Mouse (Mus musculus) liver, embryonic 14.5 days (tissue): ENCODE results near the gene Mettl6. TPM values are rescaled to one million over a fixed set of nuclear protein-coding genes. Genes with fewer than 3 reads are reported as not detected.
"Not testable (repeated sequence)": the region's sequence is repeated elsewhere in the genome, so short reads cannot be mapped to it uniquely, and the experiment has no call there.

Experiments used
- ATAC-seq: fragments of 200-750 bp; cut with Nextera tagmentation; 2 replicates; pipeline ENCODE4 v1.8.0; 2017; ENCODE audit warnings: moderate number of reproducible peaks, mild to moderate bottlenecking, moderate library complexity; ENCODE audit not compliant: insufficient read depth
- DNase-seq, 3 experiments: peaks; one replicate each; pipeline ENCODE4 v3.0.0-alpha.2; 2012 to 2013; ENCODE audit warnings: low read depth in 3 of 3, low spot score in 3 of 3
- H3K27ac ChIP-seq: fragments of 300-500 bp; sonication (generic); 2 replicates; pipeline ENCODE4 v1.5.1; 2014; ENCODE audit warnings: moderate library complexity, mild to moderate bottlenecking, control low read depth, inconsistent platforms
- H3K27me3 ChIP-seq: fragments of 300-500 bp; sonication (generic); 2 replicates; pipeline ENCODE4 v1.6.1; 2014; ENCODE audit warnings: mild to moderate bottlenecking, low read length, moderate library complexity; ENCODE audit not compliant: control insufficient read depth, insufficient read depth
- H3K36me3 ChIP-seq: fragments of 300-500 bp; sonication (generic); replicated peaks from 2 replicates; pipeline ENCODE4 v1.6.1; 2014; ENCODE audit warnings: low read depth; ENCODE audit not compliant: control insufficient read depth, insufficient read depth
- H3K4me1 ChIP-seq, 2 experiments: fragments of 200-500 bp in 1 of 2; fragments of 300-500 bp in 1 of 2; sonication (generic) in 1 of 2; replicated peaks; 2 replicates each; pipeline ENCODE4 v1.6.1; 2012 to 2014; ENCODE audit warnings: antibody characterized with exemption in 1 of 2, inconsistent platforms in 1 of 2, low read length in 1 of 2; ENCODE audit not compliant: control insufficient read depth in 2 of 2, insufficient read depth in 2 of 2
- H3K4me2 ChIP-seq: fragments of 300-500 bp; sonication (generic); 2 replicates; pipeline ENCODE4 v1.6.1; 2014; ENCODE audit warnings: low read depth, mild to moderate bottlenecking, control low read depth, moderate library complexity
- H3K4me3 ChIP-seq, 2 experiments: fragments of 200-500 bp in 1 of 2; fragments of 300-500 bp in 1 of 2; sonication (generic) in 1 of 2; 2 replicates each; pipeline ENCODE4 v1.5.1; 2012 to 2014; ENCODE audit warnings: low read depth in 2 of 2, low read length in 2 of 2, mild to moderate bottlenecking in 2 of 2, control low read depth in 1 of 2, inconsistent platforms in 1 of 2, moderate library complexity in 1 of 2; ENCODE audit not compliant: insufficient read depth in 1 of 2
- H3K9ac ChIP-seq: fragments of 300-500 bp; sonication (generic); replicated peaks from 2 replicates; pipeline ENCODE4 v1.6.1; 2014; ENCODE audit warnings: mild to moderate bottlenecking, control low read depth, moderate library complexity
- H3K9me3 ChIP-seq: fragments of 300-500 bp; sonication (generic); 2 replicates; pipeline ENCODE4 v1.6.1; 2016; ENCODE audit warnings: low read length, mixed read lengths; ENCODE audit not compliant: control insufficient read depth
- CTCF ChIP-seq: IDR thresholded peaks from 2 replicates; pipeline ENCODE4 v1.5.1; 2016; ENCODE audit warnings: antibody characterized with exemption, low read depth, control low read depth
- EP300 ChIP-seq: IDR thresholded peaks from 2 replicates; pipeline ENCODE4 v1.6.1; 2016; ENCODE audit warnings: antibody characterized with exemption, low read depth
- WGBS: fragments of 180-500 bp; shearing (Covaris S2); extraction: QIAGEN DNeasy Blood & Tissue Kit; methylation state at CpG from one replicate; pipeline ENCODE4 v1.1.7; 2014; ENCODE audit not compliant: insufficient replicate concordance; 5-methylcytosine and 5-hydroxymethylcytosine counted together
- polyA plus RNA-seq, 2 experiments: library from polyadenylated mRNA; depleted of rRNA in 1 of 2; stranded (reverse) in 1 of 2; unstranded in 1 of 2; fragments of >200 nt; fragmentation: Nextera tagmentation in 1 of 2; extraction: Ambion mirVana in 1 of 2; gene quantifications; 2 replicates each; pipeline versions ENCODE4 v1.2.1 to v1.2.3; 2012 to 2014

Gene Mettl6
- polyA plus RNA-seq, 2 experiments, result 9.6 to 28.9 TPM

DNA sequence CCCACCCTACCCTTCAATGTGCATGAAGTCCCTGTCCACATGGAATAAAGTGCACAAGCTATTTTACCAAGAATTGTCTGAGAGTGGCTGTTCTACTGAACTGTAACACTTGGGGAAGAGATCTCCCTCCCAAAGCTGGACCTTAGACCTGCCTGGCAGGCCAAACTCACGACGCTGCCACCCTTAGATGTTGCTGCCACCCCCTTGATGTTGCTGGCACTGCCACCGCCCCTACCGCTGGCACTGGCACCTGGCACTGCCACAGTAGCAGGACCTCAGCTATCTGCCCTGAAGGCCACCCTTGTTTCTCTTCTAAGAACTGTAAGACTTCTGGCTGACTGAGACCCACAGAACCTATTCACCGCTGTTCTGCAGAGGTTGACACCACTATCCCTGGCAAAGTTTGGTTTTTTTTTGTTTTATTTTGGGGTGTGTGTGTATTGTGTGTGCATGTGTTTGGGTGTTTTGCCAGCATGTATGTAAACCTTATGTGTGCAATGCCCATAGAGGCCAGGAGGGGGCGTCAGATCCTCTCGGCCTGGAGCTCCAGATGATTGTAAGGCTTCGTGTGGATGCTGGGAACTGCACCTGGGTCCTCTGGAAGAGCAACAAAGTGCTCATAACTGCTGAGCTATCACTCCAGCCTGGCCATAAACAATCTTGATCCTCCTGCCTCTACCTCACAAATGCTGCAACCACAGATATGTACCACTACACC is 39.8 kb downstream of the Mettl6 start:
- H3K36me3 ChIP-seq, result no peaks in the 10 kb centered on the region
- no peak overlapping the region for H3K27ac ChIP-seq
- H3K9ac ChIP-seq, result no peak overlapping the region
- 74% methylated on average over 8 of the region's 8 CpGs for WGBS
- TF ChIP-seq CTCF (peak; percentile 66), EP300 (no peak)
- no peak overlapping the region for H3K4me2 ChIP-seq
- no peak overlapping the region for H3K4me3 ChIP-seq
- DNase-seq (no peak), ATAC-seq (no peak)
- H3K27me3 ChIP-seq, result no peaks in the 10 kb centered on the region
- no peaks in the 10 kb centered on the region for H3K9me3 ChIP-seq
- H3K4me1 ChIP-seq, result no peaks in the 10 kb centered on the region

DNA sequence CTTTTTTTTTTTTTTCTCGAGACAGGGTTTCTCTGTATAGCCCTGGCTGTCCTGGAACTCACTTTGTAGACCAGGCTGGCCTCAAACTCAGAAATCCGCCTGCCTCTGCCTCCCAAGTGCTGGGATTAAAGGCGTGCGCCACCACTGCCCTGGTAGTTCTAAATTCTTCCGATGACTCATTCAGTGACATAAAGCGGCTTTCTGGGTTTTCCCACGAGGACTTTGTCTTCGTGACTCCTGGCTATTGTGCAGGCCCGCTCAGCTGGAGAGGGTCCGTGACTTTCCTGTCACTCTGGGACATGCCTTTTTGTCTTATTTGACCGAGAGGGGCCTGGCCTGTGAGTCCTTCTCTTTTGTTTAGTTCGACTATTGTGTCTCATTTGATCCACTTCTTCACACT is 40.9 kb downstream of the Mettl6 start:
- H3K27ac ChIP-seq, ATAC-seq, DNase-seq, H3K9me3 ChIP-seq, H3K27me3 ChIP-seq, H3K36me3 ChIP-seq, H3K4me1 ChIP-seq, H3K4me2 ChIP-seq, H3K9ac ChIP-seq, H3K4me3 ChIP-seq: not testable (repeated sequence)
- WGBS, result 64% methylated on average over 12 of the region's 12 CpGs

DNA sequence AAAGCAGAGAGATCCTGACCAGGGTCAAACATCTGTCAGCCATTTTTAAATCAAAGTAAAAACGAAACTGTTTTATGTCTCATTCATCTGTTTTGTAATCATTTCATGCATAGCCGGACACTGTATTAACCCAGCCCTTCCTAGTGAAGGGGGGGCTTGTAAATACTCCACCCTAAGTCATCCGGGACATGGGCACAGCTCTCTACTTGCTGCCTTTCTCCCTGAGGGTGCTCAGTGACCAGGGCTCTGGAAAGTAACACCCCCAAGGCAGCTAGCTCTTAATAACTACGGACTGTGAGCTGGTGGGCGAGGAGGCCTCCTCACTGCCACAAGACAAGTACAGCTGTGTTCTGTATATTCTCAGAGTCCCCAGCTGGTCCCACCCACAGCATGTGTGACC is 45.8 kb downstream of the Mettl6 start:
- H3K9ac ChIP-seq, result no peak overlapping the region
- ATAC-seq (no peak), DNase-seq (no peak)
- no peak overlapping the region for H3K4me3 ChIP-seq
- H3K4me1 ChIP-seq, result no peaks in the 10 kb centered on the region
- 58% methylated on average over 5 of the region's 5 CpGs for WGBS
- H3K36me3 ChIP-seq, result no peaks in the 10 kb centered on the region
- no peaks in the 10 kb centered on the region for H3K9me3 ChIP-seq
- no peak for TF ChIP-seq CTCF
- no peak for TF ChIP-seq EP300
- no peak overlapping the region for H3K27ac ChIP-seq
- no peaks in the 10 kb centered on the region for H3K27me3 ChIP-seq
- H3K4me2 ChIP-seq, result no peak overlapping the region

DNA sequence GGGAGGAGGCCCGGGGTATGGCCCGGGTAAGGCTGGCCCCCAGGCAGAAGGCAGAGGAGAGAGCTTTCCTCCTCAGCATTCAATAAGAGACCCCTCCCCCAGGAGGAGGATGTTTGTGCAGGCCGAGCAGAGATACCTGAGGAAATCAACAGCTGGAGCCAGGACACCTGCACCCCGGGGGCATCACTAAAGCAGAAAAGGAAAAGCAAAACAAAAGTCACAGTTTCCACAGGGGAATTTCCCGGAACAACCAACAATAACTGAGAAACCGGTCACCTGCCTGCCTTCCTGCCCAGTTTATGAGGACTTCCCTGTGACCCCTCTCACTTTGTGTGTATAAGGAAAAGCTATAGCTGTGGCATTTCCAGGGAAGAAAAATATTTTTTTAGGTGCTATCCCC is 51.2 kb downstream of the Mettl6 start:
- H3K9me3 ChIP-seq, result no peaks in the 10 kb centered on the region
- TF ChIP-seq CTCF, result no peak
- no peak for TF ChIP-seq EP300
- no peaks in the 10 kb centered on the region for H3K27me3 ChIP-seq
- H3K27ac ChIP-seq, result no peak overlapping the region
- no peak overlapping the region for H3K4me3 ChIP-seq
- H3K9ac ChIP-seq, result no peak overlapping the region
- H3K4me1 ChIP-seq, result no peaks in the 10 kb centered on the region
- DNase-seq (no peak), ATAC-seq (no peak)
- no peak overlapping the region for H3K4me2 ChIP-seq
- H3K36me3 ChIP-seq, result no peaks in the 10 kb centered on the region
- 71% methylated on average over 6 of the region's 6 CpGs for WGBS

DNA sequence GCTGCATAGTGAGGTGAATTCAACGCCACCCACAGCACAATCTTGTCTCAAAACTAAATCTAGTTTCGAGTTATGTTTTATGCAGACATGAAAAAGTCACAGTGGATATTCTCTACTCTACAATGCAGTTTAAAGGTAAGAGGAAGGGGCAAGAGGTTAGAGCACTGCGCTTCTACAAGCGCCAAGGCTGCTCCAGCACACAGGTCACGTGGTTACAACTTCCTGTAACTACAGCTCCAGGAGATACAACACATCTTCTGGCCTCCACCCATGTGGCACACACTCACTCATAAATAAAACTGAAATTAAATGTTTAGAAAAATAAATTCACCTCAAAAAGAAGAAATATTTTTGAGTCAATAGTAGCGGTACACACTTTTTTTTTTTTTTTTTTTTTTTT is 54.1 kb downstream of the Mettl6 start:
- Histone ChIP-seq H3K4me2 (no peak overlapping the region), H3K36me3 (no peaks in the 10 kb centered on the region), H3K9ac (no peak overlapping the region), H3K27ac (no peak overlapping the region), H3K27me3 (peaks cover 5% of the 10 kb centered on the region; the same call in 1 of the 2 replicates), H3K9me3 (no peaks in the 10 kb centered on the region), H3K4me1 (peaks cover 0 to 5% of the 10 kb centered on the region in 2 experiments; a peak in 1 of 4 replicates), H3K4me3 (no peak overlapping the region)
- ATAC-seq (no peak), DNase-seq (no peak)
- no peak for TF ChIP-seq EP300
- TF ChIP-seq CTCF, result no peak
- 39% methylated on average over 6 of the region's 6 CpGs for WGBS
